Mouse (Mus musculus) myocyte (in vitro differentiated cells): ENCODE measurements around the gene E030018B13Rik.

Experiments used
- CEBPB ChIP-seq: IDR thresholded peaks from 2 replicates; pipeline ENCODE4 v1.6.1; 2011; ENCODE audit warnings: mild to moderate bottlenecking, moderate library complexity; ENCODE audit not compliant: poor library complexity, insufficient read depth, severe bottlenecking
- E2F4 ChIP-seq: IDR thresholded peaks from one replicate; pipeline ENCODE4 v1.6.1; 2011; ENCODE audit warnings: mild to moderate bottlenecking, control low read depth, moderate library complexity; ENCODE audit not compliant: insufficient read depth
- MAX ChIP-seq: IDR thresholded peaks from one replicate; pipeline ENCODE4 v1.6.1; 2011; ENCODE audit warnings: low read depth, mild to moderate bottlenecking, control low read depth
- MYOD1 ChIP-seq, 3 experiments: IDR thresholded peaks; one replicate each; pipeline ENCODE4 v1.6.1; 2011; ENCODE audit warnings: control low read depth in 2 of 3, low read depth in 2 of 3, mild to moderate bottlenecking in 2 of 3, moderate library complexity in 1 of 3; ENCODE audit not compliant: insufficient read length in 2 of 3, control insufficient read depth in 1 of 3
- MYOG ChIP-seq, 3 experiments: IDR thresholded peaks; one replicate each; pipeline ENCODE4 v1.6.1; 2011; ENCODE audit warnings: control low read depth in 2 of 3, low read depth in 2 of 3, mild to moderate bottlenecking in 2 of 3; ENCODE audit not compliant: insufficient read length in 2 of 3, control insufficient read depth in 1 of 3, insufficient read depth in 1 of 3
- POLR2A ChIP-seq: IDR thresholded peaks from one replicate; pipeline ENCODE4 v1.6.1; 2011; ENCODE audit warnings: low read depth, mild to moderate bottlenecking, control low read depth, moderate library complexity; ENCODE audit not compliant: insufficient read length
- POLR2AphosphoS2 ChIP-seq: IDR thresholded peaks from one replicate; pipeline ENCODE4 v1.6.1; 2011; ENCODE audit warnings: low read depth, control low read depth; ENCODE audit not compliant: insufficient read length
- REST ChIP-seq: IDR thresholded peaks from one replicate; pipeline ENCODE4 v1.6.1; 2011; ENCODE audit warnings: mild to moderate bottlenecking, control low read depth, moderate library complexity; ENCODE audit not compliant: insufficient read depth, insufficient read length
- SRF ChIP-seq: IDR thresholded peaks from one replicate; pipeline ENCODE4 v1.6.1; 2011; ENCODE audit warnings: low read depth; ENCODE audit not compliant: control insufficient read depth, insufficient read length
- TCF12 ChIP-seq: IDR thresholded peaks from one replicate; pipeline ENCODE4 v1.6.1; 2011; ENCODE audit warnings: mild to moderate bottlenecking, control low read depth; ENCODE audit not compliant: poor library complexity, insufficient read depth, severe bottlenecking
- USF1 ChIP-seq: IDR thresholded peaks from one replicate; pipeline ENCODE4 v1.6.1; 2011; ENCODE audit warnings: low read depth, mild to moderate bottlenecking, control low read depth, moderate library complexity

GRCm38 (mm10) chr7:63925413-63926360, 9.0 kb downstream of the E030018B13Rik start:
- TF ChIP-seq TCF12 (no peak), E2F4 (no peak), POLR2A (no peak), MYOG (IDR thresholded peaks at IDR 0.05; ENCODE audit: control insufficient read depth in 1 of 3, insufficient read depth in 1 of 3, insufficient read length in 2 of 3, low read depth in 2 of 3) (no peak), USF1 (no peak), CEBPB (no peak), SRF (no peak), POLR2AphosphoS2 (no peak), MYOD1 (IDR thresholded peaks at IDR 0.05; ENCODE audit: control insufficient read depth in 1 of 3, insufficient read length in 2 of 3, low read depth in 2 of 3) (peak in 1 of 3 experiments; percentile 7), MAX (no peak), REST (no peak)
